12 mouse cellular contexts compared by ENCODE assay signal in the genomic region with DNA sequence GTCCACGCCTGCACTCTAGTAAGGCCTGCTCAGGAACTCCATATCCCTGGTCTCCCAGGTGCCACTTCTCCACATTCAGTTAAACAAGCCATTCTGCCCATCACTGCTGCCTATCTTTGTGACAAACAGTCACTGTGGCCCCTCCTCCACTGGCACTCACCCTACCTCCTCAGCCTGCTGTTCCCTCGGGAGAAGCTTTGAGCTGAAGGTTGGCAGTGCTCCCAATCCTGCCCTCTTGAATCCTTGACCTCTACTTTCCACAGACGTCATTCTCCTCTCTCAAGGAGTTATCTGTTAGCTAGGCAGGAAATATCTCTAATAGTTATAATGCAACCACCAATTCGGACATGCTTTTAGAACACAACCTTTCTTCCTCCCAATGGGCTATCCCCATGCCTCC.
A peak's percentile ranks its signal among the peaks of the same experiment; 100 is the strongest.
DNase-seq lines count a peak whose midpoint lies in the region; ATAC-seq lines count a peak whose summit lies in the region.
"Had no signal": no experiment of that assay in that cellular context is flagged by ENCODE, and none has a peak within 500 bp of the region (broad histone marks: within the 10 kb centered on the region; RNA-seq: fewer than 3 reads in every experiment).

No protein-coding gene starts in this region.

- H3K4me1 ChIP-seq in heart, embryonic 11.5 days (ENCODE audit: control insufficient read depth, insufficient read depth, low read length): 0 out of 2 replicates have a peak, but pooled peaks cover 9% of the 10 kb centered on the region

- H3K4me2 ChIP-seq in heart, embryonic 11.5 days: no peak overlapping the region
- H3K4me2 ChIP-seq: embryonic facial prominence, embryonic 12.5 days; midbrain, embryonic 13.5 days had no signal

- no peaks in the 10 kb centered on the region for H3K9me3 ChIP-seq in heart, embryonic 11.5 days (replicated peaks; ENCODE audit: control insufficient read depth, low read length)
- H3K9me3 ChIP-seq: embryonic facial prominence, embryonic 12.5 days; midbrain, embryonic 13.5 days had no signal

- no peak for ATAC-seq in heart, embryonic 11.5 days (replicated peaks; ENCODE audit: insufficient number of reproducible peaks, low FRiP score, low TSS enrichment)
- ATAC-seq: midbrain, embryonic 13.5 days had no signal

- H3K9ac ChIP-seq in heart, embryonic 11.5 days (ENCODE audit: low read depth, low read length): no peak overlapping the region
- H3K9ac ChIP-seq: embryonic facial prominence, embryonic 12.5 days; liver, embryonic 14.5 days; midbrain, embryonic 13.5 days had no signal

- no peak overlapping the region for H3K4me3 ChIP-seq in heart, embryonic 11.5 days (ENCODE audit: low read depth, low read length)
- H3K4me3 ChIP-seq: embryonic facial prominence, embryonic 12.5 days; midbrain, embryonic 13.5 days had no signal

- no peaks in the 10 kb centered on the region for H3K27me3 ChIP-seq in heart, embryonic 11.5 days (ENCODE audit: control insufficient read depth, insufficient read depth, low read length)
- H3K27me3 ChIP-seq: embryonic facial prominence, embryonic 12.5 days; midbrain, embryonic 13.5 days had no signal

- H3K36me3 ChIP-seq in heart, embryonic 11.5 days (ENCODE audit: control insufficient read depth, insufficient read depth, low read length): no peaks in the 10 kb centered on the region
- H3K36me3 ChIP-seq: embryonic facial prominence, embryonic 12.5 days; midbrain, embryonic 13.5 days had no signal

- H3K27ac ChIP-seq in heart, embryonic 11.5 days (ENCODE audit: low read depth, low read length): no peak overlapping the region
- H3K27ac ChIP-seq: embryonic facial prominence, embryonic 12.5 days; liver, embryonic 14.5 days; midbrain, embryonic 13.5 days had no signal

- 41% methylated on average over 4 of the region's 4 CpGs for WGBS in heart, embryonic 11.5 days (ENCODE audit: insufficient replicate concordance)

- DNase-seq in heart, adult 18-20 months: peak; percentile 14 to 24
- DNase-seq in ovary, adult 18-20 months (ENCODE audit: low spot score): peak; percentile 61
- DNase-seq in ovary, postnatal 14 days (ENCODE audit: low spot score): no peak
- peak; percentile 72 to 77 for DNase-seq in kidney, adult 8-10 months
- peak; percentile 41 for DNase-seq in lung, postnatal 14 days
- no peak for DNase-seq in layer of hippocampus, postnatal 25 days (ENCODE audit: extremely low spot score in 1 of 2, low spot score in 1 of 2)
- no peak for DNase-seq in cerebellum, adult 18-20 months
- DNase-seq: cerebellum, postnatal 14 days had no signal

Comparison
In these comparisons a context has a peak if more than half of its experiments do, and no peak if none do; other contexts are left out.
1. DNase-seq: peak in heart, adult 18-20 months (2 of 2), ovary, adult 18-20 months (single experiment), kidney, adult 8-10 months (2 of 2) and lung, postnatal 14 days (single experiment); none in ovary, postnatal 14 days (single experiment), layer of hippocampus, postnatal 25 days (0 of 2) and cerebellum, adult 18-20 months (0 of 2).